Mouse (Mus musculus): ENCODE data around the gene Phf21b. TPM values are rescaled to one million over a fixed set of nuclear protein-coding genes. Genes with fewer than 3 reads are reported as not detected.

Phf21b gene
- polyA plus RNA-seq, 1 experiment from 2014 or later, result 2.5 TPM

DNA sequence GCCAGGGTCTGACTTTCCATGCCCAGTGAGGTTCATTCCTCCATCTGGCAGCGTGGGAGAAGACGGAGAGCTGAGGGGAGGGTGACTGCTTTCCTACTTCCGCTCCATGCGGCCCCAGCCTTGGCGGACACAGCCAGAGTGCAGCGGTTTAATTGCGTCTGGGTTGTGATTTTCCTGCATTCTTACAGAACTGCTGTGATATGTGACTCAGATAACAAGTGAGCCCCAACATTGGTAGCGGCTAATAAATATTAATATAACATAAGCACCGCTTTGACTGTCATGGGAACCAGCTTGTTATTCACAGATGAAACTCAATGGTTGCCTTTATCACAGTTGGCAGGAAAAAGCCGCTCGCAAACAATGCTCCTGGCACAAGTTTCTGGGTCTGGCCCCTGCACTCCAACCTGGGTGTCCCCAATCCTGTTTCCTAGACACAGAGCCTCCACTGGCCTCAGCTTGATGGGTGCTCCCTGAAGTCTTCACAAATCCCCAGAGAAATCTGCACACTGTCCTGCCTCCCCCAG is 43.0 kb downstream of the Phf21b start:
- no peaks in the 10 kb centered on the region for H3K27me3 ChIP-seq (replicated peaks; ENCODE audit: control insufficient read depth, insufficient read depth, low read length)
- H3K27ac ChIP-seq (ENCODE audit: low read depth, low read length), result peak overlapping the region; percentile 69
- peak overlapping the region; percentile 7; the same call in 1 of the 2 replicates for H3K4me2 ChIP-seq (ENCODE audit: low read length)
- no peaks in the 10 kb centered on the region for H3K36me3 ChIP-seq (ENCODE audit: control insufficient read depth, insufficient read depth, low read length)
- no peak overlapping the region for H3K9ac ChIP-seq (ENCODE audit: low read depth, low read length)
- ATAC-seq, result peak; percentile 78
- peaks cover 42% of the 10 kb centered on the region for H3K4me1 ChIP-seq (ENCODE audit: control insufficient read depth, insufficient read depth, low read depth, low read length)
- H3K9me3 ChIP-seq (ENCODE audit: control insufficient read depth, low read length), result no peaks in the 10 kb centered on the region
- no peak overlapping the region for H3K4me3 ChIP-seq (ENCODE audit: low read length)
- 29% methylated on average over 11 of the region's 11 CpGs for WGBS

DNA sequence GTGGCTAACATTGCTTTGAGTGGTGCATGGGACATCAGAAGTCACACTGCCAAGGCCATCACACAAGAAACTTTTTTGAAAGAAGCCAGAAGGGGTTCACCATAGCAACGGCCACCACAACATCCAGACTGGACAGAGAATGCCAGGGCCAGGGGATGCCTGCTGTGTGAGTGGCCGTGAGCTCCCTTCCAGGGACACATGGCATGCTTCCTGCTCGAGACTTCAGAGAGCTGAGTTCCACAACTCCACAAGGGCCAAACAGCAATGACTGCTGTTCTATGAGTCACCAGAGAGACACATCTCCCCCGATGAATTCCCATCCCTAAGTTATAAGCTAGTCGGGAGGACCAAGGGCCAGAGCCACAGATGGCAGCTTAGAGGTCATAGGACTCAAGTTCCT is 44.7 kb downstream of the Phf21b start:
- H3K4me1 ChIP-seq (ENCODE audit: control insufficient read depth, insufficient read depth, low read depth, low read length), result peaks cover 39% of the 10 kb centered on the region

DNA sequence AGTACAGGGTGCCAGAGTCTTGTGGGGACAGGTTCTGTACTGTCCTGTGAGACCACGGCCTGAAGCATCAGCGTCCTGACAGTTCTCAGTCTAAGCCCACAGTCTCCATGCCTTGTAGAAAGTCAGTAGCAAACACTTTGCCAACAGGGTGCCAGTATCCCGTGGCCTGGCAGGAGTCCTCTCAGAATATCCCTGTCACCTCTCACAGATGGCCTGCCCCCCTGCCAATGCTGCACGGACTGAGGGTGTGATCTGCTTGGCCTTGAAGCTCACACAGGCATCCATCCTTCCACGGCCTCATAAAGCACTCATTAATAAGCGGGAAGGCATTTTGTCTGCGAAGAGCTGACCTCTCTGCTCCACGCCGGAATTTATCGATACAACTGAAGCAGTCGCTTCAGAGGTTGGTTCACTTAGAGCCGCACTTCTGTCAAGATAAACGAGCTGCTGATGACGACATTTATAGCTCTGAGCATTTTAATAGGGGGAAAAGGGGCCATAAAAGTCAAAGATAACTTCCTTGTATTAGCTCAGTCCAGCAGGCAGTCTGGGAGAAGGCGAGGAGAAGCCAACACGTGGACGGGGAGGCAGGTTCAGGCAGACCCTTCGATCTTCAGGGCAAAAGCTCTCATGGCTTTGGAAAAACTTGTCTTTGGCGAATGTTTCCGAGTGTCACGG is 46.4 kb downstream of the Phf21b start:
- peaks cover 29% of the 10 kb centered on the region for H3K4me1 ChIP-seq (ENCODE audit: control insufficient read depth, insufficient read depth, low read depth, low read length)
- H3K9ac ChIP-seq (ENCODE audit: low read depth, low read length), result no peak overlapping the region; the same call in 1 of the 2 replicates
- H3K4me3 ChIP-seq (ENCODE audit: low read length), result no peak overlapping the region
- ATAC-seq, result no peak
- H3K36me3 ChIP-seq (ENCODE audit: control insufficient read depth, insufficient read depth, low read length), result no peaks in the 10 kb centered on the region
- 62% methylated on average over 21 of the region's 21 CpGs for WGBS
- H3K9me3 ChIP-seq (ENCODE audit: control insufficient read depth, low read length), result no peaks in the 10 kb centered on the region
- no peak overlapping the region for H3K27ac ChIP-seq (ENCODE audit: low read depth, low read length)
- H3K4me2 ChIP-seq (ENCODE audit: low read length), result no peak overlapping the region
- no peaks in the 10 kb centered on the region for H3K27me3 ChIP-seq (replicated peaks; ENCODE audit: control insufficient read depth, insufficient read depth, low read length)

More for the DNA sequence above, 44.7 kb downstream of the Phf21b start:
- Histone ChIP-seq H3K4me2 (ENCODE audit: low read length) (no peak overlapping the region), H3K27me3 (replicated peaks; ENCODE audit: control insufficient read depth, insufficient read depth, low read length) (no peaks in the 10 kb centered on the region), H3K4me3 (ENCODE audit: low read length) (no peak overlapping the region), H3K9me3 (ENCODE audit: control insufficient read depth, low read length) (no peaks in the 10 kb centered on the region), H3K9ac (ENCODE audit: low read depth, low read length) (no peak overlapping the region), H3K36me3 (ENCODE audit: control insufficient read depth, insufficient read depth, low read length) (no peaks in the 10 kb centered on the region), H3K27ac (ENCODE audit: low read depth, low read length) (no peak overlapping the region)
- no peak for ATAC-seq
- WGBS, result 65% methylated on average over 5 of the region's 5 CpGs

DNA sequence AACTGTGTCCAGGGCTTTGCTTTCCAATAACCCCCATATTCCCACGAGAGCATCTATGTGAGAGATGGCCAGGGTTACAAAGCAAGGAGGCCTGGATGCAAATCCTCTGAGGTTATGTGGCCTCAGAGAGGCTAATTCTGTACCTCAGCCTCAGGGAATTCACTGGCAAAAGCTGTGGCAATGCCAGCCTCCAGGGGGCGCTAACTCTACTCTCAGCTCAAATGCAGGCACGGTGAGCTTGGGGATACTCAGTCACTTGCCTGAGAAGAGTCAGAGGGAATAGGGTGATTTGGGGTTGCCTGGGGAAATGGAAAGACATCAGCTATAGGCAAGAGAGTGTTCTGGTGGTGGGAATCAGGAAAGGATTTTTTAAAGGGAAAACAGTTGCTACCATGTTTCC is 52.2 kb downstream of the Phf21b start:
- Histone ChIP-seq H3K4me3 (ENCODE audit: low read length) (no peak overlapping the region), H3K36me3 (ENCODE audit: control insufficient read depth, insufficient read depth, low read length) (0 out of 2 replicates have a peak, but pooled peaks cover 2% of the 10 kb centered on the region), H3K27me3 (replicated peaks; ENCODE audit: control insufficient read depth, insufficient read depth, low read length) (no peaks in the 10 kb centered on the region), H3K4me1 (ENCODE audit: control insufficient read depth, insufficient read depth, low read depth, low read length) (no peaks in the 10 kb centered on the region), H3K9ac (ENCODE audit: low read depth, low read length) (no peak overlapping the region), H3K4me2 (ENCODE audit: low read length) (no peak overlapping the region), H3K27ac (ENCODE audit: low read depth, low read length) (no peak overlapping the region), H3K9me3 (ENCODE audit: control insufficient read depth, low read length) (no peaks in the 10 kb centered on the region)
- WGBS, result 48% methylated on average over 3 of the region's 3 CpGs
- no peak for ATAC-seq

DNA sequence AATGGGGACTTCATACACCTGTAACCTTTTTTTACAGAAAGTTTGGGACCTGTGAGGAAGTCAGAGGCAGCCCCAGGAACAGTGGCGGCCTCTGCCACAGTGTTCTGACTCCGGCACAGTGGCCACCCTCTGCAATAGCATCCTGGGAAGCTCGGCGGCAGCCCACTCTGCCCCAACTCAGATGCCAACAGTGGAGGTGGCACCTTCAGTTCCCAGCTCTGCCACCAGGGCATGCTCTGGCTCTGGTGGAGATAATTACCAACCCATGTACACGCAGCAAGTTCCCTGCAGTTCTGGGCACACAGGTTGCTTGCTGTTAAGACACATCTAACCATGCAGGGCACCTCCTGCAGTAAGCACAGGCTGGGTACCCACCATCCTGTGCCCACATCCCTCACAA is 55.7 kb downstream of the Phf21b start:
- Histone ChIP-seq H3K9me3 (ENCODE audit: control insufficient read depth, low read length) (no peaks in the 10 kb centered on the region), H3K4me3 (ENCODE audit: low read length) (no peak overlapping the region), H3K4me2 (ENCODE audit: low read length) (no peak overlapping the region), H3K27me3 (replicated peaks; ENCODE audit: control insufficient read depth, insufficient read depth, low read length) (no peaks in the 10 kb centered on the region), H3K9ac (ENCODE audit: low read depth, low read length) (no peak overlapping the region), H3K27ac (ENCODE audit: low read depth, low read length) (no peak overlapping the region), H3K36me3 (ENCODE audit: control insufficient read depth, insufficient read depth, low read length) (peaks cover 15% of the 10 kb centered on the region), H3K4me1 (ENCODE audit: control insufficient read depth, insufficient read depth, low read depth, low read length) (no peaks in the 10 kb centered on the region)
- ATAC-seq, result peak; percentile 76; the same call in 1 of the 2 replicates
- WGBS, result 54% methylated on average over 5 of the region's 5 CpGs

DNA sequence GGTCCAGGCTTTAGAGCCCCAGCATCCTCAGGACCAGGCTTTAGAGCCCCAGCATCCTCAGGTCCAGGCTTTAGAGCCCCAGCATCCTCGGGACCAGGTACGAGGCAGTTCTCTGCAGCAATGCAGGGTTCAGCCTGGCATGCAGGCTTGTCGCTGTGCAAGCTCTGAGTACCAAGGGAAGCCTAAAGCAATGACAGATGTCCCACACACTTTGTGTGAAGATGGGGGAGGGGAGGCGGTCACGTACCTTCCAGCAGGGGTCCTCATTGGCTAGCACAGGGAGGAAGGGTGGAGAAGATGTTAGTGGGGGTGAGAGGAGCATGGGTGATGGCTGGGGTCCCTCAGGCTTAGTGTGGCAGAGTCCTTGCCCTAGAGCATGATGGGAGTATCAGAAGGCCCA is 62.2 kb downstream of the Phf21b start:
- H3K36me3 ChIP-seq (ENCODE audit: control insufficient read depth, insufficient read depth, low read length), result peaks cover 15% of the 10 kb centered on the region
- no peak for ATAC-seq
- no peaks in the 10 kb centered on the region for H3K9me3 ChIP-seq (ENCODE audit: control insufficient read depth, low read length)
- H3K27me3 ChIP-seq (replicated peaks; ENCODE audit: control insufficient read depth, insufficient read depth, low read length), result no peaks in the 10 kb centered on the region
- no peak overlapping the region for H3K9ac ChIP-seq (ENCODE audit: low read depth, low read length)
- no peaks in the 10 kb centered on the region for H3K4me1 ChIP-seq (ENCODE audit: control insufficient read depth, insufficient read depth, low read depth, low read length)
- no peak overlapping the region for H3K4me2 ChIP-seq (ENCODE audit: low read length)
- no peak overlapping the region for H3K27ac ChIP-seq (ENCODE audit: low read depth, low read length)
- no peak overlapping the region for H3K4me3 ChIP-seq (ENCODE audit: low read length)
- 65% methylated on average over 5 of the region's 5 CpGs for WGBS

DNA sequence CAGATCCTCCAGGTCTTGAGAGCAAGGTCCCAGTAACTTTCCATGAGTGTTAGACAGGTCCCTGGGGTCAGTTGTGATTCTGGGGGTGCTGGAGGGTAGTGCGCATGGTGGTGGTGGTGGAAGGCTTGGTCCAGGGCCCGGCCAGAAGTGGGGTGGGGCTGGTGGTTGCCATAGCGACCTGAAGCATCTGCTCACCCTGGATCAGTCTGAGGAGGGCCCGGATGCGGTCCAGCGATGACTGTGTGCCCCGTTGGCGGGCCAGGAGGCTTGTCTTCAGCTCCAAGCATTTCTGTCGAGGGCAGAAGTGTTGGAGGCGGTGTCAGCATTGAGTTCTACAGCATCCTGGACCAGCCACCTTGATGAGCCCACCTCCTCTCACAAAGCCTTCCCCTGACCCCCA is 68.7 kb downstream of the Phf21b start:
- H3K9ac ChIP-seq (ENCODE audit: low read depth, low read length), result no peak overlapping the region

DNA sequence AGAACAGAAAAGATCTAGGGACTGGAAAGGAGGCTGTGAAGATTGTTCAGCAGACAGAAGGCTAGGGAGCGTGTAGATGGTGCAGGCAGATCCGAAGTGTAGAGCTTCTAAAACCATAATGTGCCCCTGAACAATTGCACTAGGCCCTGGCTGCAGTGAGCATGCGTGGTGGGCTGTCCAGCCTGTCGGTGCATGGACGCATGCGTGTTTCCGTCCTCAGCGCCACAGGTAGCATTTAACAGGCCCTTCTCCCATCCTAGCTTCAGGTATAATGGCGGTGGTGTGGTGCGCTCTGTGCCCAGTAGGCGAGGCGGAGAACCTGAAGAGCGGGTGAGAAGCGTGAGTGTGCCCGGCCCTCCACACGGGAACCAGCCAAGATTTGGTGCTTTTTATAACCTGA is 71.0 kb downstream of the Phf21b start:
- H3K4me3 ChIP-seq (ENCODE audit: low read length), result no peak overlapping the region
- no peak overlapping the region for H3K9ac ChIP-seq (ENCODE audit: low read depth, low read length)
- 98% methylated on average over 16 of the region's 16 CpGs for WGBS
- H3K27me3 ChIP-seq (replicated peaks; ENCODE audit: control insufficient read depth, insufficient read depth, low read length), result no peaks in the 10 kb centered on the region
- H3K9me3 ChIP-seq (ENCODE audit: control insufficient read depth, low read length), result no peaks in the 10 kb centered on the region
- no peaks in the 10 kb centered on the region for H3K4me1 ChIP-seq (ENCODE audit: control insufficient read depth, insufficient read depth, low read depth, low read length)
- H3K27ac ChIP-seq (ENCODE audit: low read depth, low read length), result no peak overlapping the region
- H3K36me3 ChIP-seq (ENCODE audit: control insufficient read depth, insufficient read depth, low read length), result peaks cover 4% of the 10 kb centered on the region; the same call in 1 of the 2 replicates
- ATAC-seq, result no peak
- H3K4me2 ChIP-seq (ENCODE audit: low read length), result no peak overlapping the region

More for the DNA sequence above, 68.7 kb downstream of the Phf21b start:
- no peak for ATAC-seq
- no peak overlapping the region for H3K27ac ChIP-seq (ENCODE audit: low read depth, low read length)
- peaks cover 7% of the 10 kb centered on the region for H3K36me3 ChIP-seq (ENCODE audit: control insufficient read depth, insufficient read depth, low read length)
- WGBS, result 58% methylated on average over 10 of the region's 10 CpGs
- H3K4me1 ChIP-seq (ENCODE audit: control insufficient read depth, insufficient read depth, low read depth, low read length), result no peaks in the 10 kb centered on the region
- H3K27me3 ChIP-seq (replicated peaks; ENCODE audit: control insufficient read depth, insufficient read depth, low read length), result no peaks in the 10 kb centered on the region
- no peak overlapping the region for H3K4me2 ChIP-seq (ENCODE audit: low read length)
- H3K4me3 ChIP-seq (ENCODE audit: low read length), result no peak overlapping the region
- no peaks in the 10 kb centered on the region for H3K9me3 ChIP-seq (ENCODE audit: control insufficient read depth, low read length)

DNA sequence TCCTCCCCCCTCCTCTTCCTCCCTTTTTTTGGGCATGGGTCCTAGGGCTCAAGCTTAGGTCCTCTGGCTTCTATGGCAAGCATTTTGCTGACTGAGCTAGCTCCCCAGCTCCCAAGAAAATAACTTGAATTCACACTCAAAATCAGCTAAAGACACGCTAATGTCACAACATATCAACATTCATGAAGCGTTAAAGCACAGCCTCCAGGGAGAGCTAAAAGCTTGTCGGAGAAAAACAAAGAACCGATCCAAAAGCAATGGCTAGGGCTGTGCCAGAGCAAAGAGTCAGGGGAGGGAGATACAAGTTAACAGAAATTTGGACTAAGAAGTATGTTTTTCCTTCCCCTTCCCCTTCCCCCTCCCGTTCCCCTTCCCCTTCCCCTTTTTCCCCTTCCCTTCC is 77.3 kb downstream of the Phf21b start:
- ATAC-seq, result no peak
- H3K27ac ChIP-seq (ENCODE audit: low read depth, low read length), result no peak overlapping the region
- H3K9ac ChIP-seq (ENCODE audit: low read depth, low read length), result no peak overlapping the region
- H3K4me3 ChIP-seq (ENCODE audit: low read length), result no peak overlapping the region
- H3K4me1 ChIP-seq (ENCODE audit: control insufficient read depth, insufficient read depth, low read depth, low read length), result peaks cover 16% of the 10 kb centered on the region
- H3K9me3 ChIP-seq (ENCODE audit: control insufficient read depth, low read length), result no peaks in the 10 kb centered on the region
- no peaks in the 10 kb centered on the region for H3K27me3 ChIP-seq (replicated peaks; ENCODE audit: control insufficient read depth, insufficient read depth, low read length)
- WGBS, result 26% methylated on average over 5 of the region's 5 CpGs
- no peak overlapping the region for H3K4me2 ChIP-seq (ENCODE audit: low read length)
- no peaks in the 10 kb centered on the region for H3K36me3 ChIP-seq (ENCODE audit: control insufficient read depth, insufficient read depth, low read length)

All from hindbrain, embryonic 16.5 days (tissue).